Mouse (Mus musculus) myocyte (in vitro differentiated cells): ENCODE data around the gene Mad1l1.

Experiments
- CEBPB ChIP-seq: IDR thresholded peaks from 2 replicates; pipeline ENCODE4 v1.6.1; 2011; ENCODE audit warnings: mild to moderate bottlenecking, moderate library complexity; ENCODE audit not compliant: poor library complexity, insufficient read depth, severe bottlenecking
- E2F4 ChIP-seq: IDR thresholded peaks from one replicate; pipeline ENCODE4 v1.6.1; 2011; ENCODE audit warnings: mild to moderate bottlenecking, control low read depth, moderate library complexity; ENCODE audit not compliant: insufficient read depth
- MAX ChIP-seq: IDR thresholded peaks from one replicate; pipeline ENCODE4 v1.6.1; 2011; ENCODE audit warnings: low read depth, mild to moderate bottlenecking, control low read depth
- MYOD1 ChIP-seq, 3 experiments: IDR thresholded peaks; one replicate each; pipeline ENCODE4 v1.6.1; 2011; ENCODE audit warnings: control low read depth in 2 of 3, low read depth in 2 of 3, mild to moderate bottlenecking in 2 of 3, moderate library complexity in 1 of 3; ENCODE audit not compliant: insufficient read length in 2 of 3, control insufficient read depth in 1 of 3
- MYOG ChIP-seq, 3 experiments: IDR thresholded peaks; one replicate each; pipeline ENCODE4 v1.6.1; 2011; ENCODE audit warnings: control low read depth in 2 of 3, low read depth in 2 of 3, mild to moderate bottlenecking in 2 of 3; ENCODE audit not compliant: insufficient read length in 2 of 3, control insufficient read depth in 1 of 3, insufficient read depth in 1 of 3
- POLR2A ChIP-seq: IDR thresholded peaks from one replicate; pipeline ENCODE4 v1.6.1; 2011; ENCODE audit warnings: low read depth, mild to moderate bottlenecking, control low read depth, moderate library complexity; ENCODE audit not compliant: insufficient read length
- USF1 ChIP-seq: IDR thresholded peaks from one replicate; pipeline ENCODE4 v1.6.1; 2011; ENCODE audit warnings: low read depth, mild to moderate bottlenecking, control low read depth, moderate library complexity

DNA sequence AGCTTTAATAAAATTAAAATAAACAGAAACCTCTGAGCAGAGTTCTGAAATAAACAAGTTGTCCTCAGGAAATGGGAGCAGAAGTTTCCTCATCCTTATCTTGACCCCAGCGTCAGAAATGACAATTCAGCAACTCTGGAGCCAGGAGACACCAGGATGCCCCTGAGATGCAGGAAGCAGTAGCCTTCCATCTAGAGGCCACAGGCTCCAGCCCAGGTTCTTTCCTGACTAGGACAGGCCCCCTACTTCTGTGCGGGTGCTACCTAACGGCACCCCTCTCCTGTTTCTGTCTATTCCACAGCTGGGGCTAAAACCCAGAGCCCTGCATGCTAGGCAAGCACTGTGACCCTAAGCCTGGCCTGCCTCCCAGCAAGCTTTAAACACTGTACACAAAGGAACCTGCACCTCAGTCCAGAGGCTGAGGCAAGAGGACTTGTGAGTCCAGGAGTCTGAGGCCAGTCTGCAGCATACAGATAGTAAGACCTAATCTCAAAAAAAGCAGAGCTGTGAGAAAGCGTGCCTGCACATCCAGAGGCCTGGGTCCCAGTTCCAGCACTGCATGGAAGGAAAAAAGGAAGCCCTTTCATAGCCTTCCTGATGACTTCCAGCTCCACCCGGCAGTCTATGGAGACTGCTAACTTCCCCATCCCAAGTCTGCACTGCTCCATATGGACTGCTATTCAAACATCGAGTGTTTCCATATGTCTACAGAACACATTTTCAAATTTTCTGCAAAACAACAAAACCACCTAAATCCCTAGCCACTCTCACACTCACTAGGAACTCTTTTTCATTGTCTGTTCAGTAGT, 49.3 kb upstream of the Mad1l1 start:
- TF ChIP-seq POLR2A (no peak), MYOD1 (IDR thresholded peaks at IDR 0.05; ENCODE audit: control insufficient read depth in 1 of 3, insufficient read length in 2 of 3, low read depth in 2 of 3) (no peak), MYOG (IDR thresholded peaks at IDR 0.05; ENCODE audit: control insufficient read depth in 1 of 3, insufficient read depth in 1 of 3, insufficient read length in 2 of 3, low read depth in 2 of 3) (no peak), MAX (no peak), E2F4 (no peak), USF1 (no peak), CEBPB (no peak)
